Mouse (Mus musculus): ENCODE results near the gene Cnnm1.
A peak's percentile ranks its signal among the peaks of the same experiment; 100 is the strongest.

Cnnm1 gene

GRCm38 (mm10) chr19:43440112-43440737 is at the start of gene Cnnm1:
Gene Cnnm1, plus strand, starts transcription at chr19:43440436.
- ATAC-seq (ENCODE audit: low TSS enrichment): peak; percentile 75

- ATAC-seq (ENCODE audit: low TSS enrichment): peak; percentile 44; the same call in 1 of the 2 replicates
Measured at GRCm38 (mm10) chr19:43396327-43396726, 43.9 kb upstream of the Cnnm1 start.

GRCm38 (mm10) chr19:43407181-43407580 is 33.1 kb upstream of the Cnnm1 start:
- no peak for ATAC-seq (ENCODE audit: low TSS enrichment)

- ATAC-seq (ENCODE audit: low TSS enrichment): no peak
Measured at GRCm38 (mm10) chr19:43415565-43415964, 24.7 kb upstream of the Cnnm1 start.

- no peak for ATAC-seq (ENCODE audit: low TSS enrichment)
Measured at GRCm38 (mm10) chr19:43420506-43420905, 19.7 kb upstream of the Cnnm1 start.

GRCm38 (mm10) chr19:43424082-43424481 is 16.2 kb upstream of the Cnnm1 start:
- ATAC-seq (ENCODE audit: low TSS enrichment): no peak

GRCm38 (mm10) chr19:43427446-43428224 is 12.6 kb upstream of the Cnnm1 start:
- ATAC-seq (ENCODE audit: low TSS enrichment): 0 out of 2 replicates have a peak, but pooled peaks have one; percentile 59

- peak; percentile 12 for ATAC-seq (ENCODE audit: low TSS enrichment)
Measured at GRCm38 (mm10) chr19:43439246-43439645, 990 bp upstream of the Cnnm1 start.

- peak; percentile 42; the same call in 1 of the 2 replicates for ATAC-seq (ENCODE audit: low TSS enrichment)
Measured at GRCm38 (mm10) chr19:43440768-43441660, 778 bp downstream of the Cnnm1 start.

GRCm38 (mm10) chr19:43441661-43441990 is 1.4 kb downstream of the Cnnm1 start:
- ATAC-seq (ENCODE audit: low TSS enrichment): no peak; the same call in 1 of the 2 replicates

- ATAC-seq (ENCODE audit: low TSS enrichment): no peak
Measured at GRCm38 (mm10) chr19:43442269-43442668, 2.0 kb downstream of the Cnnm1 start.

GRCm38 (mm10) chr19:43442906-43443305 is 2.7 kb downstream of the Cnnm1 start:
- no peak for ATAC-seq (ENCODE audit: low TSS enrichment)

GRCm38 (mm10) chr19:43444636-43445205 is 4.5 kb downstream of the Cnnm1 start:
- peak; percentile 18; the same call in 1 of the 2 replicates for ATAC-seq (ENCODE audit: low TSS enrichment)

GRCm38 (mm10) chr19:43451563-43451962 is 11.3 kb downstream of the Cnnm1 start:
- peak; percentile 33 for ATAC-seq (ENCODE audit: low TSS enrichment)

GRCm38 (mm10) chr19:43452176-43452575 is 11.9 kb downstream of the Cnnm1 start:
- peak; percentile 83 for ATAC-seq (ENCODE audit: low TSS enrichment)

- ATAC-seq (ENCODE audit: low TSS enrichment): no peak
Measured at GRCm38 (mm10) chr19:43453025-43453424, 12.8 kb downstream of the Cnnm1 start.

GRCm38 (mm10) chr19:43459948-43460347 is 19.7 kb downstream of the Cnnm1 start:
- peak; percentile 60; the same call in 1 of the 2 replicates for ATAC-seq (ENCODE audit: low TSS enrichment)

GRCm38 (mm10) chr19:43460481-43460880 is 20.2 kb downstream of the Cnnm1 start:
- ATAC-seq (ENCODE audit: low TSS enrichment): peak; percentile 24; the same call in 1 of the 2 replicates

- no peak for ATAC-seq (ENCODE audit: low TSS enrichment)
Measured at GRCm38 (mm10) chr19:43462141-43462540, 21.9 kb downstream of the Cnnm1 start.

- no peak for ATAC-seq (ENCODE audit: low TSS enrichment)
Measured at GRCm38 (mm10) chr19:43463546-43464293, 23.5 kb downstream of the Cnnm1 start.

- no peak for ATAC-seq (ENCODE audit: low TSS enrichment)
Measured at GRCm38 (mm10) chr19:43464294-43464687, 24.1 kb downstream of the Cnnm1 start.
